Mouse (Mus musculus) frontal cortex, adult (tissue): ENCODE measurements around the gene Map2k2.
A peak's percentile ranks its signal among the peaks of the same experiment; 100 is the strongest.
"Not testable (repeated sequence)": the region's sequence is repeated elsewhere in the genome, so short reads cannot be mapped to it uniquely, and the experiment has no call there.

Experiments
- ATAC-seq: cut with Nextera tagmentation; 2 replicates; pipeline ENCODE4 v1.9.2; 2017; ENCODE audit warnings: mild to moderate bottlenecking, moderate library complexity, mixed read lengths; ENCODE audit not compliant: low TSS enrichment

Gene Map2k2

GRCm38 (mm10) chr10:81175936-81176465 lies 70.3 kb downstream of the Map2k2 start:
- ATAC-seq = no peak

- ATAC-seq = peak; percentile 33; the same call in 1 of the 2 replicates
These were observed 71.0 kb downstream of the Map2k2 start, which contains the start of gene Eef2 for GRCm38 (mm10) chr10:81176466-81177271. TSS of gene Eef2 (plus strand) at chr10:81176631.

GRCm38 (mm10) chr10:81177491-81177925 lies 71.8 kb downstream of the Map2k2 start:
- ATAC-seq = no peak

GRCm38 (mm10) chr10:81177958-81178712 lies 72.4 kb downstream of the Map2k2 start:
- ATAC-seq = no peak

- no peak for ATAC-seq
These were observed 73.2 kb downstream of the Map2k2 start for GRCm38 (mm10) chr10:81178927-81179326.

GRCm38 (mm10) chr10:81179451-81180342 lies 74.0 kb downstream of the Map2k2 start:
- no peak for ATAC-seq

GRCm38 (mm10) chr10:81180946-81181345 lies 75.2 kb downstream of the Map2k2 start:
- no peak for ATAC-seq

GRCm38 (mm10) chr10:81181860-81182259 lies 76.1 kb downstream of the Map2k2 start:
- not testable (repeated sequence) for ATAC-seq

- peak; percentile 89 for ATAC-seq
These were observed 76.9 kb downstream of the Map2k2 start, which contains the start of gene Dapk3 for GRCm38 (mm10) chr10:81182336-81183333. TSS of gene Dapk3 (plus strand) at chr10:81183005.
